Mouse (Mus musculus) frontal cortex, postnatal 25 days (tissue): ENCODE results near the gene Brsk1.

ENCODE experiments used
- DNase-seq, 2 experiments: peaks; one replicate each; pipeline ENCODE4 v3.0.0; 2022; ENCODE audit warnings: low spot score in 2 of 2

Brsk1 gene

GRCm38 (mm10) chr7:4739544-4740275 lies 49.3 kb downstream of the Brsk1 start, which contains the start of gene Kmt5c:
Gene Kmt5c, plus strand, starts transcription at chr7:4740115.
- DNase-seq = peak; percentile 91 to 98

GRCm38 (mm10) chr7:4740309-4740727 lies 49.9 kb downstream of the Brsk1 start:
- no peak for DNase-seq

GRCm38 (mm10) chr7:4741151-4741550 lies 50.7 kb downstream of the Brsk1 start:
- DNase-seq = no peak

- DNase-seq = no peak
These were observed 51.5 kb downstream of the Brsk1 start for GRCm38 (mm10) chr7:4741672-4742481.

- no peak for DNase-seq
These were observed 52.0 kb downstream of the Brsk1 start for GRCm38 (mm10) chr7:4742482-4742819.

GRCm38 (mm10) chr7:4743354-4743753 lies 53.0 kb downstream of the Brsk1 start:
- no peak for DNase-seq

- no peak for DNase-seq
These were observed 54.5 kb downstream of the Brsk1 start for GRCm38 (mm10) chr7:4744886-4745285.

- no peak for DNase-seq
These were observed 56.0 kb downstream of the Brsk1 start for GRCm38 (mm10) chr7:4746326-4746980.

- no peak for DNase-seq
These were observed 56.9 kb downstream of the Brsk1 start for GRCm38 (mm10) chr7:4747156-4747899.

- no peak for DNase-seq
These were observed 57.9 kb downstream of the Brsk1 start for GRCm38 (mm10) chr7:4748321-4748720.

GRCm38 (mm10) chr7:4749169-4749568 lies 58.8 kb downstream of the Brsk1 start:
- no peak for DNase-seq

GRCm38 (mm10) chr7:4751971-4752820 lies 61.8 kb downstream of the Brsk1 start:
- no peak for DNase-seq

GRCm38 (mm10) chr7:4752821-4753570 lies 62.6 kb downstream of the Brsk1 start, which contains the start of gene Cox6b2:
Gene Cox6b2, minus strand, starts transcription at chr7:4753094.
- DNase-seq = no peak

GRCm38 (mm10) chr7:4759670-4760069 lies 69.3 kb downstream of the Brsk1 start:
- DNase-seq = no peak

GRCm38 (mm10) chr7:4764946-4765710 lies 74.7 kb downstream of the Brsk1 start:
- no peak for DNase-seq
